Mouse (Mus musculus): ENCODE measurements around the gene Rnf157.

Gene Rnf157

GRCm38 (mm10) chr11:116333526-116334416 is 79.1 kb downstream of the Rnf157 start:
- no peak for DNase-seq

DNA sequence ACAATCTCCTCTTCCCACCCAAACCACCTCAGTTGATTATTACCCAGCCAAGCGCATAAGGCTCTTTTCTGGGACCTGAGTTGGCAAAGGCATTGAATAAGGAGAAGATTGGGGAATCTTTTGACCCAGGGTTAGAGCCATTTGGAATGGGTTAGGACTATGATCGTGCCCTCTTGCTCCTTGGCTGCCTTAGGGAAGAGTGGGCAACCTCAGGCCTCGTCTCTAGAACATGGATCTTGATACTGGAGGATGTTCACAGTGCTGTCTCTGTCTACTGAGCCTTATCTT is 79.9 kb downstream of the Rnf157 start:
- no peak for DNase-seq

DNA sequence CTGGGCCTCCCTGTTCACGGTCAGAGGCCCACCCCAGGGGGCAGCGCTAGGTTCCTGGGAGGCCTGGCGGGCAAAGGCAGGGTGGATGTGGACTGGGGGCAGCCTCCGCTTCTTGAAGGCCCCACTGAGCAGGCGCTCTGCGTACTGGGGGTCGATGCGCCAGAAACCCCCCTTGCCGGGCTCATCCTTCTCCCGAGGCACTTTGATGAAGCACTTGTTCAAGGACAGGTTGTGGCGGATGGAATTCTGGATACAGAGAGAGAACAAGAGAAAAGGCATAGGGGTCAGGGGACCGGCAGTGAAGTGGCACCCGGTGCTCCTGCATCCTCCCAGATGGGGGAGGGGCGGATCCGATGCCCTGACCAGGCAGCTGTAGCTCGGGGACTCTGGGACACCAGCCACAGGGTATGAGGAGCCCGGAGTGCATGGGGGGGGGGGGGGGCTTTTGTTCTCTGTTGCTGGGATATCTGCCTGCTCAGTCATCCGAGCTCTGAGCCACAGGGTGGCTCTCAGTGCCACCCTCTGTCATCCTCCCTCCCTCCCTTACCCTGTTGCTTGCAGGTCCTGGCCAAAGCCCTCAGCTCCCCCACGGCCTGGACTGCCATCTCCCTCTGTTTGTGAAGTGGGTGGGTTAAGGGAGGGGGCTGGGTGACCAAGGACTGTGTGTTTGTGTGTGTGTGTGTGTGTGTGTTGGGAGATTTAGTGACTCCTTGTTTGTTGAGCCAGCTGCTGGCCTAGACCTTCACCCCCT is 80.4 kb downstream of the Rnf157 start:
- no peak for DNase-seq

DNA sequence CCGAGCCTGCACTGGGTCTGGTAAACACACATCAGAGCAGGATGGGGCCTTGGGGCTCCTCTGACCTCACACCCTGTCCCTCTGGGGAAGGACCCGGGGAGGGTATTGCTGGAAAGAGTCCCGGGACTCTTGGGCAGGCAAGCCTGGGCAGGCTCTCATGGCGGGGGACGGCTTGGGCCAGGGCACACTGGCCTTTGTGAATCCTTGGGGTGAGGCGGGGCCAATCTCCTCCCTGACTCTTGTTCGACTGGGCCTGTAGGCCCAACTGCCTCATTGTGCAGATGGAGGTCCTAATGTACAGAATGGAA is 82.7 kb downstream of the Rnf157 start:
- no peak for DNase-seq

DNA sequence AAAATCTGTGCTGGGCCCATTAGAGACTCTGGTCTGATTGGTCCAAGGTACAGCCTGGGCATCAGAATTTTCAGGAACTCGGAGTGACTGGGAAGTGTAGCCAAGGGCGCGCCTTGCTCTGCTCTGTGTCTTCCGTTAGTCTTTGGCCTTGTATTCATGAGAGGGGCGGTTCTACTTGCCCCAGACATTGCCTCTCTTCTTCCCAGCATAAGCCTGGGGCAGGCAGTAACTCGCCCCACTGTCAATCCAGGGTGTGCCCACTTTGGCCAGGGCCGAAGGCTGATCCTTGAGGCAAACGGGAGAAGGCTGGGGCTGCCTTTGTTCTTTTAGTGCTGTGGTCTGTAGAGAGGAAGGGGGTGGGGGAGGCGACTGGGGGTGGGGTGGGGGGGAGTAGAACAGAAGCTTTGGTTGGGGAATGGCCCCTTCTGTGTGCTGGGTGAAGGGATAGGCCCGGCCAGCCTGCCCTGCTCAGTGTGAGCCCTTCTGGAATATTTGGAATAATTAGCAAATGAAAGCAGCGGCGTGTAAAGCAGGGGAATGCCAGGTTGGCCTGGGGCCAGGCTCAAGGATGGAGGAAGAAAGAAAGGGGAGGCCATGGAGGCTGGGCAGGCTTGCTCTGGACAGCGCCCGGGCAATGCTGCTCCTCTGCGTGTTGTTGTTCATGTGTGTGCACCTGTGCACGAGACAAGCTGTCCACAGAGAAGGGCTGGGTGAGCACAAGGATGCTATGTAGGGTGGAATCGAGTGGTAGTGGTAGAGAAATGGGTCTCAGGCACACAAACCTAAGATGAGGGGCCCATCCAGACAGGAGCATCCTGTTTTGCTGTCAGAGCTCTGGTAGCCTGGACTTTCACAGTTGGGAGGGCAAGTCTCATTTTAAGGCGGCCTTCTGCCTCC is 83.3 kb downstream of the Rnf157 start:
- DNase-seq = peak; percentile 52 to 65

DNA sequence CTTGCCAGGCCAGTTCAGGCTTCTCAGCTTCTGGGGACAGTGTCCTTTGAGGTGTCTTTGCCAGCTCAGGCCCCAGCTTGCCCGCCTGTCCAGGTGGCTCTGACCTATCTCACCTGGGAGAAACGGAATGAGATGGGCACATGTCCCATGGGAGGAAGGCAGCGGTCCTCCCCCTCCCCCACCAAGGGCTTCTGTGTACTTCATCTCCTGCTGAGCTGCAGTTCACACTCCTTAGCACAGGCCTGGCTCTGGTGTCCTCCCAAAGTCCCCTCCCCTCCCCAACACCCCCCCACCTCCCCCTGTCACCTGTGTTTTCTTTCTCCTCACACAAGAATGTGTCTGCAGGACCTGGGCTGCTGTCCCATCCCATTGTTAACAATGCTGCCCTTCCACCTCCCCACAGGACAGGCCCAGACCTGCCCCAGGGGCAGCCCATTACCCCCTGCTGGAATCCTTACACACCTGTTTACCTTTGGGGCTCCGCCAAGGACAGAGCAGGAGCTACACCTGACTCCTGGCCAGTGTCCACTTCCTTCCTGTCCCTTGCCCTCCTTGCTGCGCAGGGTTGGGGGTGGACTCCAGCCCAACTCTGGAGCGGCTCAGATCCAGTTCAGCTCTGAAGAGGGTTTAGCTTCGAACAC is 85.7 kb downstream of the Rnf157 start:
- DNase-seq = no peak

DNA sequence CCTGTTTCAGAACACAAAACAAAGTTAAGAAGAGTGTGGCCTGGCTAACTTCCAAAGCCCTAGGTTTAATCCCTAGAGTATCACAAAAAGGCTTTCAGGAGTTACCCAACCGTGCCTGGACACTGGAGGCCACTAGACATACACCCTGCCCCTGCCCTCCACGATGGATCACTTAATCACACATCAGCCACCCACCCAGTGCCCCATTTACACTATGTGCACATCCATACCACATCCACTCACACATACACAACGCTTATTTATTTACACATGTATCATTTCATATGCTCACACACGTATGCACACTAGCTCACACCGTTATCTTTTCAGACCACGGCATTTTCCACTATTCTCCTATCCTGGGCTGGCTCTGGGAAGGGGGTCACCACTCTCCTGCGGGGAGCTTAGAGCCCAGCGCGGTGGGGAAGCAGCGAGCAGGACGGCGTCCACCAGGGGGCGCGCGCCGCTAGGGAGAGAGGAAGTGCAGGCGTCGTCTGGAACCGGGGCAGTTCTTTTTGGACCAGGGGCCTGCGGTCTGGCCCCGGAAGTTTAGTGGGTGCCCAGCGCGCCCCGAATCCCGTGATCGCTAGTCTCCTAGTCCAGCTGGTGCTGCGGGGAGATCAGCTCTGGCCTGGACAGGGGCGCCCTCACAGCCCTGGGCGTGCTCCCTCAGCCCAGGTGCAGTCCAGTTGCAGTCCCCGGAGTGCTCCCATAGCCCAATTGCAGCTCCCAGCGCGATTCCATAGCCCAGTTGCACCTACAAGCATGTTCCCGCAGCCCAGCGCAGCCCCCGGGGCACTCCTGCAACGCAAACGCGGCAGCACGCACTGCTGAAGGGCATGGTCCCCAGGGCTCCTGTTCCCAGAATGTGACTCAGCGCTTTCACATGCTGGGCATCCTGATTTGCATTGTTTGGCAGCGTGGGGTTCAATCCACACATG is 93.8 kb downstream of the Rnf157 start:
- DNase-seq = peak; percentile 84 to 90

- DNase-seq = peak in 1 of 2 experiments; percentile 62
These were observed 100.5 kb downstream of the Rnf157 start for GRCm38 (mm10) chr11:116312359-116312758.

GRCm38 (mm10) chr11:116311169-116311568 is 101.7 kb downstream of the Rnf157 start:
- DNase-seq = peak; percentile 23 to 76

GRCm38 (mm10) chr11:116309601-116310000 is 103.2 kb downstream of the Rnf157 start:
- DNase-seq = no peak

GRCm38 (mm10) chr11:116307762-116308531 is 104.9 kb downstream of the Rnf157 start:
- DNase-seq = peak in 1 of 2 experiments; percentile 16

DNA sequence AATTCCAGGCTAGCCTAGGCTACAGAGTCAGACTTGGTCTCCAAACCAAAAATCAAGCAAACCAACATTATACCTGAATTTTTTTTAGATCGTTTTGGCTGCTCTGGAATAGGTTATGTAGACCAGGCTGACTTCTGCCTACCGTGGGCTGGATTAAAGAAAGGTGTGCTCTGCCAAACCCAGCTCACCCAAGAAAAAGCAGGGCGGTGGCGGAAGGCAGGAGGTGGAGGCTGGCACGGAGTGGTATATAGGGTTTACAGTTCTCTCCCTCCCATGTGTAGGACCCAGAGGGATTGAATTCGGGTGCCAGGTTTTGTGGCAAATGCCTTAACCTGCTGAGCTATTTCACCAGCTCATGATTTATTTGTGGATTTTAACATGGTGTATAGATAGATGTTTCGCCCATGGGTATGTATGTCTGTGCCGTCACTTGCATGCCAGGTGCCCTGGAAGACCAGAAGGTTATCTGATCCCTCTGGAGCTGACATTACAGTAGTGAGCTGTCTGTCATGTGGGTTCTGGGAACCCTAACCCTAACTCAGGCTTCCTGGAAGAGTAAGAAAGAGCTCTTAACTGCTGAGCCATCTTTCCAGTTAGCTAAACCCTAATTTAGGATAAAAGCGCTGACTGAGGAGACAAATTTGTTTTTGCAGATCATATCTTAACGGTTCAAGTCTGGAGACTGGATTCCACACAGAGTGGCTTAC is 105.7 kb downstream of the Rnf157 start, which contains the start of gene Exoc7:
Exoc7 (minus strand) TSS at position 215 of the 707 bp plus-strand sequence.
- DNase-seq = no peak

DNA sequence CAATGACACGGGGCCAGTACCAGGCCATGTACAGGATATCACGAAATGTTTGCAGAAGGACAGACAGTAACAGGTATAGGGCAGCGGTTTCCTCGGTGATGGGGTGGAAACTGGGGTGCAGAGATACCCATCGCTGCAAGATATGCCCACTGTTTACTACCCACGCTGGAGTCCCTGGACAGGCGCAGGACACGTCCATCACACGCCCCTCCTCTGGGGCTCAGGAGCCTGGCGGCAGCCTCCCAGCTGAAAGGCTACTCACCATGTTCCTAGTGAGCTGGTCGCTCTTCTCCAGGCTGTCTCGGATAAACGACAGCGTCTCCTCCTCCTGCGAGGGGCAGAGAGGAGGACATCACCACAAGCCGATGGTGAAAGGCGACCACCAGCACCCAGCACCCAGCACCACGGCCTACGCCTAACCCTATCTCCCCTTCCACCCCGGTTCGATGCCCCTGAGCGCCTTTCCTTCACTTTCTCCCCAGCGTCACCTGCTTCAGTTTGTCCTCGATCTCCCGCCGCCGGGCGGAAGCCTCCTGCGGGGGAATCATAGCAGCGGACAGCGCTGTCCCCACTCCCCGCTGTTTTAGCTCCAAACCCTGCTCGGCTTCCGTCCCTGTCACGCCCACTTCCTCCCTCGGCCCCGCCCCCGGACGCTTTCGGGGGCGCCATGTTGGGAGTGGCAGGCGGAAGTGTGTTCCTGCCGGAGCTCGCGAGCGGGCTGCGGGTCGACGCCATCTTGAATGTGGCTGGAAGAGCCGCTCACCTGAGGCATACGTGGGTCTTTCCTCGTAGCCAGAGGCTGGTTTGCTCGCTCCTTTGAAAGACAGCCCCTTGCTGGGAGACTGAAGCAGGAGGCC is 106.5 kb downstream of the Rnf157 start:
- peak; percentile 95 to 97 for DNase-seq

GRCm38 (mm10) chr11:116305423-116305822 is 107.4 kb downstream of the Rnf157 start:
- no peak for DNase-seq

DNA sequence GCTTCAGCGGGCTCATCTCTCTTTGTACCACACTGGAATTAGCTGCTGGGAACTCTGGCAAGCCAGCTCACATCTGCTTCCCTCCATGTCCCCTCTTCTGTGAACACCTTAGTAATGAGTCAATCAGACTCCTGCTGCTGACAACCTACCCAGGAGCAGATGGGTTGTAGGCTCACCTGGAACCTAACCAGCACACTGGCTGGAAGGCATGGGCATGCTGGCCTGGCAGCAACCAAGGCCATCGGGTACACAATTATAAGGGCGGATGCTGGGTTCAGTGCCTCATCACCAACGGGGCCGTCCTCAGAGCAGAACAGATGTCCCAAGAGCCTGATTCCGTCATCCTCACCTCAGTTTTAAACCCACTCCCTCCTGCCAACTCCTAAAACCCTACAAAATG is 114.2 kb downstream of the Rnf157 start:
- no peak for DNase-seq

- DNase-seq = no peak
These were observed 114.6 kb downstream of the Rnf157 start for GRCm38 (mm10) chr11:116298221-116298620.

- DNase-seq = peak in 1 of 2 experiments; percentile 41
These were observed 115.8 kb downstream of the Rnf157 start for GRCm38 (mm10) chr11:116297017-116297416.

GRCm38 (mm10) chr11:116296191-116296734 is 116.6 kb downstream of the Rnf157 start:
- no peak for DNase-seq

DNA sequence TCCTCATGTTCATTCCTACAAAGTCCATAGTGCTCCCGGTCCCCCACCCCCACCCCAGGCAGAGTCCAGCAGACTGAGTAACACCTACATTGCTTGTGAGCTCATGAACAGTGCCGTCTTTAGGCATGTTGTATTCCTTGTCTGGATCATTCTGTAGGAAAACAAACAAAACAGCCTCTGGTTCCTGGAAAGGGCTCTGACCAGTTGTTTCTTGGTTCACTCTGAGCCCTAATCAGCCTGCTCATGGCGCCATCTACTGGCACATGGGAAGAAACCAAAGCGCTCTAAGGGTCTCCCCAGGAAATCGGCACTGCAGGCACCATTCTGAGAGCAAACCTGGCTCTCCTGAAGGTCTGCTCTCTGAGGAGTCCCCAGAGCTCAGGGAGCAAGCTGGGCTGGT is 118.5 kb downstream of the Rnf157 start:
- peak; percentile 65 to 72 for DNase-seq

All from lung, postnatal 4 days (tissue).